Mouse (Mus musculus): ENCODE measurements around the gene Gm21650.
"Not testable (repeated sequence)": the region's sequence is repeated elsewhere in the genome, so short reads cannot be mapped to it uniquely, and the experiment has no call there.

The Gm21650 gene

GRCm38 (mm10) chrY:77692508-77692907 lies at the start of gene Gm21650:
Gene Gm21650 (plus strand): TSS chrY:77692808.
- ATAC-seq (ENCODE audit: insufficient number of reproducible peaks, low FRiP score, low TSS enrichment) = not testable (repeated sequence)
